Mouse (Mus musculus) thymus, postnatal 4 days (tissue): ENCODE results near the gene Letm1.

ENCODE experiments used
- DNase-seq: peaks from one replicate; pipeline ENCODE4 v3.0.0; 2021

Letm1 gene

DNA sequence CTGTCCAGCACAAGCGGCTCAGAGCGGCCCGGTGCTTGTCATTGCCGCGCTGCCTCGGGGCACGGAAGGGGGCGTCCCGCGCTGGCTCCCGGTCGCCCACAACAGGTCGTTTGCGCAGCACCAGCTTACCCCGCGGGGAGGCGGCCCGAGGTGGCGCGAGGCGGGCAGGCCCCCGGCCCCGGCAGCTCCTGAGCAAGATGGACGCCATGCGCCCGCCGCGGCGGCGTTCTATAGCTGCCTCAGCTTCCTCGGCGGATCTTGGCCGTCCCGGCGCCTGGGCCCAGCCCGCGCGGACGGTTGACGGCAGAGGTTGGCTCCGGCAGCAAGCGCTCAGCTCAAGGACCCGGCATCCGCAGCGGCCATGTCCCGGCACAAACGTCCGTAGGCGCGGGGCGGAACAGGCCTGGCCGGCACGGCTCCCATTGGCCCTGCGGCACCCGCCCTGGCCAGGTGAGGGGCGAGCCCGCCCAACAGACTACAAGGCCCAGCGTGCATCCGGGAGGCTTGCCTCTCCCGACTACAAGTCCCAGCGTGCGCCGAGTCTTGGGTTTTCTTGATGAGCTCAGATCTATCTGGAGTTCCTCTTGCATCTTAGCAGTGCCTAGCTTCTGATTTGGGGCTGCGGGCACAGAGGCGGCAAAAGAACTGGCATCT, at the start of gene Letm1:
TSS of gene Letm1 (minus strand) at position 473 of the 654 bp plus-strand sequence.
- peak; percentile 92 for DNase-seq

- peak; percentile 69 for DNase-seq
Observed at GRCm38 (mm10) chr5:33830832-33831231, 48.2 kb upstream of the Letm1 start.

GRCm38 (mm10) chr5:33829958-33830357, 47.3 kb upstream of the Letm1 start:
- DNase-seq, result no peak

- DNase-seq, result no peak
Observed at GRCm38 (mm10) chr5:33828107-33828506, 45.5 kb upstream of the Letm1 start.

DNA sequence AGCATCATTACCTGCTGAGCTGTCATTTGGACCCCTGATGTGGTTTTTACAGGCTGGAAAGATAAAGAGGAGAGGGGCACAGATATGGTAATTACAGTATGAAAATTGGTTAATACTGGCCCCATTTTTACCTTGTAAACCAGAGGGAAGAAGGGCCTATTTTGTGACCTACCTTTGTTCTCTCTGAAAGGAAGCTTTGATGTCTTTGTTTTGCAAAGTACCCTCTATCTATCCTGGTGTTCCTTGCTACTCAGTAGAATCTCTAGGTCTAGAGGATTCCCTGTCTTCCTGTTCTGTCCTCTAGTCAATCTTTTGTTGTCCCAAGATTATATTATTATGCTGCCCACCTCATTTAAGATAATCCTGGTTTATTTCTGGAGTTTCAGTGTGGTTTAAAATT, 43.4 kb upstream of the Letm1 start:
- DNase-seq, result no peak

GRCm38 (mm10) chr5:33822456-33822855, 39.8 kb upstream of the Letm1 start:
- no peak for DNase-seq

- no peak for DNase-seq
Observed at GRCm38 (mm10) chr5:33821901-33822427, 39.3 kb upstream of the Letm1 start.

DNA sequence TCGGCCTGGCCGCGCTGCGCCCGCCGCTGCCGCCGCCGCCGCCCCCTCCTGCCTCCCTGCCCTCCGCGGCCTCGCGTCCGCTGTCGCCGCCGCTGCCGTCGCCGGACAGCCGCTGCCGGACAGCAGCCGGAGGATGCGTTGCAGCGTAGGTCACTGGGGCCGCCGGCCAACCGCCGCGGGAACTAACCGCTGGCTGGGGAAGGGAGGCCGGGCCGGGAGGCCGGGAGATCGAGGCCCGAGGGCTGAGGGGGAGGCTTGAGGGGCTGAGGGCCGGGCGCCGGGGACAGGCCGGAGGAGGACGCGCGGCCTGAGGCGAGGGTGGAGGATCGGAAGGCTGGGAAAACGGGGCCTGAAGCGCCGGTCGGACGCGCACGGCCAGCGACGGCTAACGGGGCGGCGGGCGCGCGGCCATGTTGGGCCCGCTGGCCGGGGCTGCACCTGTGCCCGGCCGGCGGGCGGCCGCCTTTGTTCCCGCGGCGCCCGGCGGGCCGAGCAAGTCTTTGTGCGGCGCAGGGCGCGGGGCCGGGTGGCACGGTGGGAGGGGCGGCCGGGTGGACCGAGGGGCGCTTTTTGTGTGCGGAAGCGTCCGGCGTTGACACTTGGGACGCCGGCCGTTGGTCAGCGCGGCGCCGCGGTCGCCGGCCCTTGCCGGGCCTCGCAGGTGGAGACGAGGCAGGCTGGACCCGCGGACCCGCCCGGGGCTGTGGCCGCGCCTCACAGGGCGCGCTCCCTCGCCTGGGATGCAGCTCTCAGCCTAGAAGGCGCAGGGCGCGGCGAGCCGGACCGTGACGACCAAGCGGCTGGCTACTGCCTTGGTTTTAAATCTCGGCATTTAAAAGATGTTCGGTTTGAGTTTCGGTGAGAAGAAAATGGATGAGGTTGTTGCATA, 38.4 kb upstream of the Letm1 start:
- peak; percentile 63 for DNase-seq

- DNase-seq, result peak; percentile 92
Observed at GRCm38 (mm10) chr5:33819876-33820732, 37.5 kb upstream of the Letm1 start, which contains the start of gene Nsd2. Nsd2 (plus strand) TSS chr5:33820725.

- DNase-seq, result no peak
Observed at GRCm38 (mm10) chr5:33819141-33819875, 36.7 kb upstream of the Letm1 start.

GRCm38 (mm10) chr5:33818104-33818503, 35.5 kb upstream of the Letm1 start:
- no peak for DNase-seq

GRCm38 (mm10) chr5:33816008-33816725, 33.5 kb upstream of the Letm1 start:
- DNase-seq, result no peak

DNA sequence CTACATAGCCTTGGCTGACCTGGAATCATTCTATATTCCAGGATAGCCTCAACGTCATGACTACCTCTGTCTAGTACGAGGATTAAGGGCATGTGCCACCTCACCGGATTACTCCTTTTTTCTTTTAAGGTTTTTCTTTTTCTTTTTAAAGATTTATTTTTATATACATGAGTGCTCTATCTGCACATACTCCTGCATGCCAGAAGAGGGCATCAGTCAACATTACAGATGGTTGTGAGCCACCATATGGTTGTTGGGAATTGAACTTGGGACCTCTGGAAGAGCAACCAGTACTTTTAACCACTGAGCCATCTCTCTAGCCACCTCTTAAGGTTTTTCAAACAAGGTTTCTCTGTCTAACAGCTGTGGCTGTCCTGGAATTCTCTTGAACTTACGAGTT, 28.9 kb upstream of the Letm1 start:
- DNase-seq, result no peak

GRCm38 (mm10) chr5:33803337-33803736, 20.7 kb upstream of the Letm1 start:
- DNase-seq, result no peak

DNA sequence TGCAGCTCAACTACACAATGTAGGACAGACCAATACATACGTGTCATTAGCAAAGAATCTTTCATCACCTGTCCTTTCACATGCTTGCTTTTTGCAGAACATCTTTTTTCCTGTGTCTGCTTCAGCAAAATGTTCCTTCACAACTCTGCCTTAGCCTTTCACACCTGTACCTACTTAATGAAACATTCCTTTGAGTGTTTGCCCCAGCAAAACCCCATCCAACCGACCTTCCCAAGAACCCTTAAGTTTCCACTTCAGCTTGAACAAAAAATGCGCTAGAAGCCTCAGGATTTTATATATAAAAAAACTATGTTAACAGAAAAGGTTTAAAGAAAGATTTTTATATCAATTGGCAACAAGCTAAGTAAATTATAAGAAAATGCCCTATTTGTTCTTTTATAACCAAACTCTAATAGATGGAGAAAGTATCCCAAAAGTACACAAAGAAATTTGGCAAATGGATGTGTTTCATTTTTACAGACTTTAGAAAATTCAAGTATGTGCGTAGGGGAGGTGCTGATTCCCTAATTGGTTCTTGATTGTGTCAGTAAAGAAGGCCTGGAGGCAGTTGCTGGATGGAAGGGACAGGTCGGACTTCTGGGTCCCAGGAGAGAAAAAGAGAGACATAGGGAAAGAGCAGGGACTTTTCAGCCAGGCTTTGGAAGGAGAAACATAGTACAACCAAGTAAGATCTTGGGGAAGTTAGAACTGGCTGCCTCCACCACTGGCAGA, 9.5 kb upstream of the Letm1 start:
- no peak for DNase-seq

- DNase-seq, result no peak
Observed at GRCm38 (mm10) chr5:33782999-33783390, 378 bp upstream of the Letm1 start.

GRCm38 (mm10) chr5:33781964-33782344, 663 bp downstream of the Letm1 start:
- DNase-seq, result no peak

- no peak for DNase-seq
Observed at GRCm38 (mm10) chr5:33777195-33777594, 5.4 kb downstream of the Letm1 start.

- no peak for DNase-seq
Observed at GRCm38 (mm10) chr5:33743481-33743880, 39.1 kb downstream of the Letm1 start.

DNA sequence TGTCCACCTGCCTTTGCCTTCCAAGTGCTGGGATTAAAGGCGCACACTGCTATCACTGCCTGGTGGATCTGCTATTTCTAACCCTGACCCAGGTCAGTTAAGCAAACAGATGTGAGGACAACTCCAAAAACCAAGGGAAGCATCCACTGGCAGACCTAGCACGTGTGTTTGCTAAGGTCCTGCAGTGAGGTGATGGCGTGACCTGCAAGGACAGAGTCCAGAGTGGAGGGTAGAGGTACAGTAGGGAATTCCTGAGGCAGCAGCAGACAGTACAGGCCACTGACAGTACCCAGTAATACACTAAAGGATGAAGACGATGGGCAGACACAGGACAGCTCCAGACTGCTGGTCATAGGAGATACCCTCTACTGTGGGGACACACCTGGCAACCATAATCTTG, 42.1 kb downstream of the Letm1 start:
- no peak for DNase-seq

DNA sequence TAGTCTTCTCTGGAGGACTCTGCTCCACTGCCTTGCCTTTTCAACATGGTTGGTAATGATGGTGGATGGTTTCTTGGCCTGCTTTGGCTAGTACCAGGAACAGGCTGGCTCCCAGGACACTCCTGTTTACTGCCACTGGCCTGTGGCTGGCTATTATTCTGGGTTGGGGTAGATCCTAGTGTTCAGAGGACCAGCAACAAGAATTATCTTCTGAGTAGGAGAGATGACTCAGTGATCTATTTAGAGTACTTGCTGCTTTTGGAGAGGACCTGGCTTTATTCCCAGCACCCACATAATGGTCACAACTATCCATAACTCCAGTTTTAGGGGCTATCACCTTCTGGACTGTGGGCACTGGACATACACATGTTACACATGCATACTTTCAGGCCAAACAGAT, 44.3 kb downstream of the Letm1 start:
- DNase-seq, result no peak
